Mouse (Mus musculus) hindbrain, embryonic 10.5 days (tissue): ENCODE measurements around the gene Gm49325. TPM values are rescaled to one million over a fixed set of nuclear protein-coding genes. Genes with fewer than 3 reads are reported as not detected.
A peak's percentile ranks its signal among the peaks of the same experiment; 100 is the strongest.

Experiments used
- DNase-seq: peaks from one replicate; pipeline ENCODE4 v3.0.0-alpha.2; 2017; ENCODE audit warnings: low spot score
- H3K27ac ChIP-seq: fragments of 300-500 bp; sonication (generic); 2 replicates; pipeline ENCODE4 v1.5.1; 2016; ENCODE audit warnings: mild to moderate bottlenecking, moderate library complexity
- H3K27me3 ChIP-seq: fragments of 300-500 bp; sonication (generic); 2 replicates; pipeline ENCODE4 v1.6.1; 2016; ENCODE audit warnings: mild to moderate bottlenecking; ENCODE audit not compliant: poor library complexity, insufficient read depth, severe bottlenecking
- H3K36me3 ChIP-seq: fragments of 300-500 bp; sonication (generic); 2 replicates; pipeline ENCODE4 v1.6.1; 2016; ENCODE audit warnings: mild to moderate bottlenecking, moderate library complexity
- H3K4me1 ChIP-seq: fragments of 300-500 bp; sonication (generic); replicated peaks from 2 replicates; pipeline ENCODE4 v1.6.1; 2016; ENCODE audit warnings: mild to moderate bottlenecking
- H3K4me3 ChIP-seq: fragments of 300-500 bp; sonication (generic); 2 replicates; pipeline ENCODE4 v1.5.1; 2016; ENCODE audit warnings: mild to moderate bottlenecking, moderate library complexity
- H3K9me3 ChIP-seq: fragments of 300-500 bp; sonication (generic); 2 replicates; pipeline ENCODE4 v1.6.1; 2016; ENCODE audit warnings: mild to moderate bottlenecking, moderate library complexity
- WGBS: fragments of 180-500 bp; shearing (Covaris S2); methylation state at CpG from one replicate; pipeline ENCODE4 v1.1.7; 2016; 5-methylcytosine and 5-hydroxymethylcytosine counted together
- polyA plus RNA-seq: library from polyadenylated mRNA; unstranded; fragments of >200 nt; fragmentation: Nextera tagmentation; extraction: Ambion mirVana; gene quantifications from 2 replicates; pipeline ENCODE4 v1.2.1, GENCODE M21; 2016

Gm49325 gene
- polyA plus RNA-seq, 1 experiment from 2014 or later = 4.4 TPM

DNA sequence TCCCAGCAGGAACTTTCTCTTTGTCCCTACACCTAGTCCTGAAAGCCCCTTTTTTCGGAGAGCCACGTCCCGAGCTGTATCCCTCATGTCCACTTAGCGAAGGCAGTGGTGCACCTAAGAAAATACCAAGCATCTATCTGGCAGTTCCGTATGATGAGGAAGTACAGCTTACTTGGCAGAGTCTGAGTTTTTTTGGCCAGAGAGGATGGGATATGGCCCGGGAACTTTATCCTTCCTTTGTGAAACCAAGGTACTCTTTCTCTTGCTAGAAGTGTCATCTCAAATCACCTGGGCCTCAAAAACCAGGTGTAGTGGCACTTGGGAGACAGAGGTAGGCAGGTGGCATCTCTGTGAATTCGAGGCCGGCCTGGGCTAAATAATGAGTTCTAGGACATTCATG, 15.5 kb downstream of the Gm49325 start:
- H3K4me3 ChIP-seq = peak overlapping the region; percentile 76
- H3K4me1 ChIP-seq = peaks cover 26% of the 10 kb centered on the region
- H3K27me3 ChIP-seq = no peaks in the 10 kb centered on the region
- no peak for DNase-seq
- no peaks in the 10 kb centered on the region for H3K9me3 ChIP-seq
- 77% methylated on average over 8 of the region's 8 CpGs for WGBS
- peak overlapping the region; percentile 93 for H3K27ac ChIP-seq
- H3K36me3 ChIP-seq = peaks cover 54% of the 10 kb centered on the region

- under 1% methylated on average over 96 of the region's 96 CpGs for WGBS
- peak; percentile 86 for DNase-seq
- peaks cover 50% of the 10 kb centered on the region for H3K36me3 ChIP-seq
- peaks cover 26% of the 10 kb centered on the region for H3K4me1 ChIP-seq
- peak within 1 kb of the TSS; percentile 76 for H3K4me3 ChIP-seq
- no peaks in the 10 kb centered on the region for H3K9me3 ChIP-seq
- peak within 1 kb of the TSS; percentile 93 for H3K27ac ChIP-seq
- H3K27me3 ChIP-seq = no peaks in the 10 kb centered on the region
Measured at GRCm38 (mm10) chr10:77622055-77622988, 16.3 kb downstream of the Gm49325 start, which contains the start of gene Ube2g2. Ube2g2 (plus strand) TSS chr10:77622275.

DNA sequence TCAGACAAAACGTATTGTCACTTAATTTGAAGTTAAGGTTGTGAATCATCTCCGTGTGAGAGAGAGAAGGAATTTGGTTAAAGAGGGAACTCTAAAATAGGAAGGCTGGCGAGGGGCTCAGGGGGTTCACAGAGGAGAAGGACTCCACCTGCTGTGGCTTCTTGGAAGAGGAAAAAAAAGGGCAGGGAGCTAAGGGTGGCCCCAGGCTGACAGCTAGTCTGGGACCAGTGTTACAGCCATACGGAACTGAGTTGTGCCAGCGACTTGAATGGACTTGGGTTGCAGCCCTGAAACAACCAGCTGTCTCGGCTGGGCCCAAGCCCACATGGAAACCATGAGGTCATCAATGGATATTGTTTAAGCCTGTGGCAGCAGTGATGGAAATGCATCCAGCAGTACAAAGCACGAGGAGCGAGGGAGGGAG, 17.1 kb downstream of the Gm49325 start:
- Histone ChIP-seq H3K27me3 (no peaks in the 10 kb centered on the region), H3K4me3 (peak overlapping the region; percentile 76), H3K27ac (peak overlapping the region; percentile 93), H3K36me3 (peaks cover 42% of the 10 kb centered on the region), H3K4me1 (peaks cover 26% of the 10 kb centered on the region), H3K9me3 (no peaks in the 10 kb centered on the region)
- DNase-seq = peak; percentile 14
- 17% methylated on average over 8 of the region's 8 CpGs for WGBS

DNA sequence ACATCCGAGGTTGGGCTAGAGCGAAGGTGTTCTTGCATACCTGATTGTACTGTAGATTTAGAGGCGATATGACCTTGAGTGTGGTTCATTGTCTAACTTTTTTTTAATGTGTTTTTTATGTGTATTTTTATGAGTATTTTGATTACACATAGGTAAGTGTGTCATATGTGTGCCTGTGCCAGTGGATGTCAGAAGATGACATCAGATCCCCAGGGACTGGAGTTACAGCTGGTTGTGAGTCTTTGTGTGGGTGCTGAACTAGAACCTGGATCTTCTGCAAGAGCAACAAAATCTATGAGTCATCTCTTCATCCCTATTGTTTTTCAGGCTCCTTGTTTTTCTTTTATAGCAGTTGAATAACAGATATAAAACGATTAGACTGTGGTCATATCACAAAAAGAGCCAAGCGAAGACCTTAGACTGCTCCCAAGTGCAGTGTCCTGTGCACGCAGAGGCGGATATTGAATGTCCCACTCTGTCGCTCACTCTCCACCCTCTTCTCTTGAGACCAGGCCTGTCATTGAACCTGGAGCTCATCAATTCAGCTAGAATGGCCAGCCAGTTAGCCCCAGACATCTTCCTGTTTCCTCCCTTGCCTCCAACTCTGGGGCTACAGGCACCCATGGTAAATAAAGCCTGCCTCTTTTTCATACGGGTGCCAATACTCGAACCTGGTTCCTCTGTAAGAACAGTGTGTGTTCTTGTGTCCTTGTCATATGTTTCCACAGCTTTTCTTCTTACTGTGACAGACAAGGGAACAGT, 17.8 kb downstream of the Gm49325 start:
- Histone ChIP-seq H3K4me1 (peaks cover 30% of the 10 kb centered on the region), H3K9me3 (no peaks in the 10 kb centered on the region), H3K36me3 (peaks cover 39% of the 10 kb centered on the region), H3K27ac (no peak overlapping the region), H3K4me3 (peak overlapping the region; percentile 76), H3K27me3 (no peaks in the 10 kb centered on the region)
- WGBS = 92% methylated on average over 10 of the region's 10 CpGs
- no peak for DNase-seq

GRCm38 (mm10) chr10:77624570-77624995, 18.6 kb downstream of the Gm49325 start:
- no peak for DNase-seq
- Histone ChIP-seq H3K9me3 (no peaks in the 10 kb centered on the region), H3K36me3 (peaks cover 37% of the 10 kb centered on the region), H3K4me1 (peaks cover 30% of the 10 kb centered on the region), H3K27ac (no peak overlapping the region; the same call in 1 of the 2 replicates), H3K4me3 (no peak overlapping the region), H3K27me3 (no peaks in the 10 kb centered on the region)
- WGBS = 79% methylated on average over 7 of the region's 7 CpGs

DNA sequence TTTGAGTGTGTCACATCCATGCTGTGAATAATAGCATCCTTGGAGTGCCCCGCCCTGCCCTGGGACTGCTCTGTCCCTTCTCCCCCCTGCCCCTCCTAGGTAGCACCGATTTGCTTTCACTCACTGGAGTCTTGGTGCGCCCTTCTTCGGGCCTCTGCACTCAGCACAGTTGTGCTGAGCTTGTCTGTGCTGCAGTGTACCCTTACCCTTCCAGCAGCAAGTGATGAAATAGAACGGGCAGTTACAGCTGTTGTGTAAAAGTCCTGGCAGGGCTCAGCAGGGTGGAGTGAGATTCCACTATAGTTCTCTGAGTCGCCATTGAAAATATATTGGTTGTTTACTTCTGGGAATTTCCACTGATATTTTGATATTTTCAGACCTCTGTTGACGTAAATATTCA, 20.0 kb downstream of the Gm49325 start:
- Histone ChIP-seq H3K4me3 (no peak overlapping the region), H3K4me1 (peaks cover 30% of the 10 kb centered on the region), H3K9me3 (no peaks in the 10 kb centered on the region), H3K36me3 (peaks cover 38% of the 10 kb centered on the region), H3K27me3 (no peaks in the 10 kb centered on the region), H3K27ac (no peak overlapping the region)
- 88% methylated on average over 7 of the region's 7 CpGs for WGBS
- no peak for DNase-seq

DNA sequence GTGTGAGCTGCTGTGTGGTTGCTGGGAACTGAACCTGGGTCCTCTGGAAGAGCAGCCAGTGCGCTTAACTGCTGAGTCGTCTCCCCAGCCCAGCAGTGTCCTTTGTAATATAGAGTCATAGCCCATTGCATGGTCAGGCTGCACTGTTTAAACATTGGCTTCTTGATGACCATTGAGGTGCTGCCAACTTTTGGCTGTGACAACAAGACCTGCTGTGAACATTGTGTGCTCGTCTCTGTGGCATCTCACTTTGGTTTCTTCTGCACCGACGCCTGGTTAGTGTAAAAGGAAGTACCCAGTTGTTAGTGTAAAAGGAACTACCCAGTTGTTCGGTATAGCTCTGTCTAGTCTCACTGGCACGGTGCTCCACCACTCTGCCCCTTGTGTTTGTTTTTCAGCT, 20.6 kb downstream of the Gm49325 start:
- H3K9me3 ChIP-seq = no peaks in the 10 kb centered on the region
- H3K36me3 ChIP-seq = peaks cover 44% of the 10 kb centered on the region
- H3K4me3 ChIP-seq = no peak overlapping the region
- peaks cover 28% of the 10 kb centered on the region for H3K4me1 ChIP-seq
- H3K27ac ChIP-seq = no peak overlapping the region
- WGBS = 84% methylated on average over 7 of the region's 7 CpGs
- DNase-seq = no peak
- H3K27me3 ChIP-seq = no peaks in the 10 kb centered on the region

DNA sequence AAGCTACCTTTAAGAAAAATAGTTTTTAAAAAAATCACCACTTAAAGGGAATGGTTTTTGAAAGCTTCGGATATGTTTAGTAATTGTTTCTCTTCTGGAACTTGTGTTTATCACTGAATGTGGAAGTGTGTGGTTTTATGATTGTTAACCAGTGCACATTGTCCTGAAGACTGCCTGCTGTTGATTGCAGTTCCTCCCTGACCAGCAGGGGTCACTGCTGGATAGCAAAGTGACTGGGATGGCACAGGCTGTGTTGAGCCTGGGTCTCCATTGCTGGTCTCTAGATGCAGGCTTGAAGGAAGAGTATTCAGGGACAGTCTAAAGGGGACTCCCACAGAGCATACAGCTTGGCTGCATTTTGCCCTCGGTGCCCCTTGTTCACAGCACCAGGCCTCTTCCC, 21.5 kb downstream of the Gm49325 start:
- H3K4me1 ChIP-seq = peaks cover 26% of the 10 kb centered on the region
- peak; percentile 81 for DNase-seq
- H3K36me3 ChIP-seq = peaks cover 50% of the 10 kb centered on the region
- H3K27me3 ChIP-seq = no peaks in the 10 kb centered on the region
- no peaks in the 10 kb centered on the region for H3K9me3 ChIP-seq
- no peak overlapping the region for H3K4me3 ChIP-seq
- no peak overlapping the region for H3K27ac ChIP-seq
- WGBS = 41% methylated on average over 2 of the region's 2 CpGs

GRCm38 (mm10) chr10:77629163-77629562, 23.2 kb downstream of the Gm49325 start:
- Histone ChIP-seq H3K36me3 (peaks cover 62% of the 10 kb centered on the region), H3K4me3 (no peak overlapping the region), H3K27me3 (no peaks in the 10 kb centered on the region), H3K9me3 (no peaks in the 10 kb centered on the region), H3K4me1 (peaks cover 13% of the 10 kb centered on the region), H3K27ac (no peak overlapping the region)
- WGBS = 89% methylated on average over 3 of the region's 3 CpGs
- DNase-seq = no peak

GRCm38 (mm10) chr10:77629970-77630369, 24.0 kb downstream of the Gm49325 start:
- no peaks in the 10 kb centered on the region for H3K27me3 ChIP-seq
- H3K9me3 ChIP-seq = no peaks in the 10 kb centered on the region
- WGBS = 90% methylated on average over 1 of the region's 1 CpGs
- H3K36me3 ChIP-seq = peaks cover 62% of the 10 kb centered on the region
- no peak overlapping the region for H3K4me3 ChIP-seq
- no peak for DNase-seq
- H3K4me1 ChIP-seq = peaks cover 5% of the 10 kb centered on the region
- H3K27ac ChIP-seq = no peak overlapping the region

DNA sequence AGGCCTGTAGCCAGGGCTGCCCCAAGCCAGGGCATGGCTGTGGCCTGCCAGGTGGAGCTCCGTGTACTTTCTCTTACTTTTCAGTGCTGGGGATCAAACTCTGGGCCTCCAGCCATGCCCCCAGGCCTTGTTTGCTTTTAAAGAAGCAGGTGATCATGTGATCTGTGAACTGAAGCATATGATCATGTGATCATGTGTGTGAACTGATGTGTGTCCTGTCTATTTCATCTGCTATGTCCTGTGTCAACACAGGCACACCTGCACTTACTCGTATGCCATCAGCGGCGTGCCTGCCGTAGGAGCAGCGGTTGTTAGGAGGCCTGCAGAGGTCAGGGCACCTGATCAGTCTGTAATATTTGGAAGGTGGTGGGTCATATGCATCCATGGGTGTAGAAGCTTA, 28.0 kb downstream of the Gm49325 start:
- Histone ChIP-seq H3K4me3 (no peak overlapping the region), H3K4me1 (0 out of 2 replicates have a peak, but pooled peaks cover 3% of the 10 kb centered on the region), H3K9me3 (no peaks in the 10 kb centered on the region), H3K27ac (no peak overlapping the region), H3K27me3 (no peaks in the 10 kb centered on the region), H3K36me3 (peaks cover 78% of the 10 kb centered on the region)
- no peak for DNase-seq
- WGBS = 87% methylated on average over 6 of the region's 6 CpGs

GRCm38 (mm10) chr10:77634452-77635231, 28.6 kb downstream of the Gm49325 start:
- Histone ChIP-seq H3K9me3 (no peaks in the 10 kb centered on the region), H3K36me3 (peaks cover 81% of the 10 kb centered on the region), H3K27ac (no peak overlapping the region), H3K27me3 (no peaks in the 10 kb centered on the region), H3K4me3 (no peak overlapping the region), H3K4me1 (0 out of 2 replicates have a peak, but pooled peaks cover 4% of the 10 kb centered on the region)
- 80% methylated on average over 13 of the region's 13 CpGs for WGBS
- DNase-seq = no peak
